Mouse (Mus musculus) E14TG2a.4 (cell line): ENCODE results near the gene Mmachc.

Experiments
- CTCF ChIP-seq: conservative IDR thresholded peaks from 2 replicates; pipeline ENCODE4 v1.5.1; 2014; ENCODE audit warnings: low read length
- NANOG ChIP-seq: IDR thresholded peaks from 2 replicates; pipeline ENCODE4 v1.6.1; 2014; ENCODE audit warnings: borderline replicate concordance, low read length, mixed read lengths
- POU5F1 ChIP-seq: IDR thresholded peaks from 2 replicates; pipeline ENCODE4 v1.6.1; 2014; ENCODE audit warnings: low read length, borderline replicate concordance

- TF ChIP-seq CTCF (no peak), NANOG (no peak), POU5F1 (no peak)
These were observed 40.1 kb downstream of the Mmachc start for GRCm38 (mm10) chr4:116668145-116668544.
